In genomic region chr16:96467445-96467844, GRCm38 (mm10) we compare ENCODE assay signal across 8 mouse cellular contexts. TPM values are rescaled to one million over a fixed set of nuclear protein-coding genes. Genes with fewer than 3 reads are reported as not detected.
DNase-seq lines count a peak whose midpoint lies in the region; ATAC-seq and TF ChIP-seq lines count a peak whose summit lies in the region.

TSS of gene Pcp4 (plus strand) at chr16:96467606.

- no peaks in the 10 kb centered on the region for H3K27me3 ChIP-seq in midbrain, embryonic 11.5 days (ENCODE audit: control insufficient read depth, insufficient read depth, low read length)

- no peaks in the 10 kb centered on the region for H3K36me3 ChIP-seq in midbrain, embryonic 11.5 days (ENCODE audit: control insufficient read depth, insufficient read depth, low read length)

- no peak; the same call in none of the 2 replicates for TF ChIP-seq CTCF in left cerebral cortex, adult 2 months (IDR thresholded peaks at IDR 0.05)

- peak; percentile 12 for DNase-seq in T-cell, adult 2 months (ENCODE audit: low spot score)
- DNase-seq in cerebellum, adult 9-10 months: peak; percentile 84
- DNase-seq in hindlimb bud, embryonic 11.5 days (ENCODE audit: extremely low spot score, low read depth, low spot score): peak; percentile 71
- peak; percentile 92 to 96 for DNase-seq in left cerebral cortex, adult 2 months (ENCODE audit: extremely low spot score in 1 of 2, low spot score in 2 of 2)
- peak; percentile 98 for DNase-seq in midbrain, embryonic 11.5 days (ENCODE audit: low spot score, missing footprints)
- DNase-seq in skeletal muscle tissue, adult 2 months (ENCODE audit: low read depth, low spot score): peak; percentile 16

- H3K4me3 ChIP-seq in left cerebral cortex, adult 2 months: peak within 1 kb of the TSS; percentile 52
- no peak within 1 kb of the TSS for H3K4me3 ChIP-seq in midbrain, embryonic 11.5 days (ENCODE audit: low read depth, low read length)

- intact Hi-C loops in left cerebral cortex, adult 2 months (cut with DNase I): loop anchor here (1.0 to 5.0 kb wide), 3 partner anchors 110 to 205 kb away; no protein-coding TSS in a partner anchor

- H3K4me2 ChIP-seq in midbrain, embryonic 11.5 days: no peak within 1 kb of the TSS

- H3K27ac ChIP-seq in left cerebral cortex, adult 2 months: peak within 1 kb of the TSS; percentile 74
- H3K27ac ChIP-seq in midbrain, embryonic 11.5 days (ENCODE audit: low read depth, low read length): no peak within 1 kb of the TSS

- no peaks in the 10 kb centered on the region for H3K4me1 ChIP-seq in midbrain, embryonic 11.5 days (ENCODE audit: control insufficient read depth, insufficient read depth, low read length)

- 11% methylated on average over 8 of the region's 8 CpGs for WGBS in midbrain, embryonic 11.5 days

- no peak within 1 kb of the TSS for H3K9ac ChIP-seq in midbrain, embryonic 11.5 days (ENCODE audit: low read length)

- H3K9me3 ChIP-seq in midbrain, embryonic 11.5 days (ENCODE audit: control insufficient read depth, low read length): no peaks in the 10 kb centered on the region

- peak; percentile 97 for ATAC-seq in frontal cortex, adult (ENCODE audit: low TSS enrichment)
- ATAC-seq in midbrain, embryonic 11.5 days (ENCODE audit: low FRiP score): peak; percentile 40; the same call in 1 of the 2 replicates
- no peak for ATAC-seq in inflammation-experienced regulatory T-cells, adult 6 months

RNA-seq across cellular contexts. Expression of gene Pcp4, which starts in this region (rescaled TPM):
- 100 to 1,000 TPM; 410 to 473 TPM for total RNA-seq in left cerebral cortex, adult 2 months (2021)
- 3.1 and 4.0 TPM in 2 replicates for polyA plus RNA-seq in midbrain, embryonic 11.5 days (2014; fragmentation: Nextera tagmentation; extraction: Ambion mirVana)
- not detected for polyA plus RNA-seq in inflammation-experienced regulatory T-cells, adult 6 months (2017; shearing (Covaris generic))

Comparison
In these comparisons a context has a peak if more than half of its experiments do, and no peak if none do; other contexts are left out.
1. DNase-seq: peak in every context shown above with its lines; median percentile 98 in midbrain, embryonic 11.5 days; 94 in left cerebral cortex, adult 2 months; 84 in cerebellum, adult 9-10 months; 71 in hindlimb bud, embryonic 11.5 days; 16 in skeletal muscle tissue, adult 2 months; 12 in T-cell, adult 2 months.